Mouse (Mus musculus): ENCODE results near the gene Dnajc11. TPM values are rescaled to one million over a fixed set of nuclear protein-coding genes. Genes with fewer than 3 reads are reported as not detected.

Dnajc11 gene
- polyA plus RNA-seq, 1 experiment from 2014 or later = 61.1 TPM

DNA sequence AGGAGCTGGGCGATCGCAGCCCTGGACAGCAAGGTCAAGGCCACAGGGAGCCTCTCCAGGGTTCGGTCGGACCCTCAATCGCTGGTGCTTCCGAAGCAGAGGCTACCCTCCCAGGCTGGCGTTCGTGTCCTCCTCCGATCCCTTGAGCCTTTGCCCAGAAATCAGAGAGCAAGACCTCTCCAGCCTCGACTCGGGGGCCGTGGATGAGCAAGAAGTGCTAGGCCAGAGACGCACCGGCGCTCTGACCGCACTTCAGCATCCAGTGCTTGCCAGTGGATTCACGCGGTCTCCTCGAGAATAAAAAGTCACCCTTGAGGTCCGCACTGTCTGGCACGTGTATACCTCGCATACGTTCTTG is 703 bp downstream of the Dnajc11 start:
- Histone ChIP-seq H3K9ac (peak overlapping the region; percentile 99), H3K4me2 (peak overlapping the region; percentile 99), H3K9me3 (replicated peaks) (no peaks in the 10 kb centered on the region), H3K4me3 (peak overlapping the region; percentile 98), H3K36me3 (no peaks in the 10 kb centered on the region), H3K27ac (ENCODE audit: poor library complexity, severe bottlenecking) (no peak overlapping the region), H3K27me3 (replicated peaks) (no peaks in the 10 kb centered on the region), H3K4me1 (replicated peaks) (peaks cover 27% of the 10 kb centered on the region)
- WGBS = 2% methylated on average over 23 of the region's 23 CpGs
- ATAC-seq (ENCODE audit: insufficient number of reproducible peaks, low FRiP score) = no peak

DNA sequence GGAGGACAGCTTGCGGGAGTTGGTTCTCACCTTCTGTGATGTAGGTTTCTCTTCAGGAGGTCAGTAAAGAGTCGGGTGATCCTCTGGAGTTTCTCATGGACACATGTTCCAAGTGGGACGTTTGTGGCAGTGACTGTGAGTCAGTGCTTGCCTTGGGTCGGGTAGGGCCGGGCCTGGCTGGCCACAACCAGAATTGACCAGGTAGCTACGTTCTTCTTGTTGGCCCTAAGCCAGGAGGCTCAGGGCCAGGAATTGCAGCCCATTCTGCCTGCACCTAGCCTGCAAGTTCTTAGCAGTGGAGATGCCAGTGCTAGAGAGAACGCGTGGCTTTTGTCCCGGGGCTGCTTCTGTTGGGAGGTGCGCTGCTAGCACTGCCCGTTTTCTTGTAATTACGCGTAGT is 4.0 kb downstream of the Dnajc11 start:
- no peaks in the 10 kb centered on the region for H3K36me3 ChIP-seq
- 87% methylated on average over 13 of the region's 13 CpGs for WGBS
- no peak overlapping the region for H3K4me2 ChIP-seq
- H3K27me3 ChIP-seq (replicated peaks) = no peaks in the 10 kb centered on the region
- H3K9ac ChIP-seq = no peak overlapping the region
- H3K4me1 ChIP-seq (replicated peaks) = peaks cover 32% of the 10 kb centered on the region
- H3K9me3 ChIP-seq (replicated peaks) = no peaks in the 10 kb centered on the region
- no peak overlapping the region for H3K27ac ChIP-seq (ENCODE audit: poor library complexity, severe bottlenecking)
- no peak for ATAC-seq (ENCODE audit: insufficient number of reproducible peaks, low FRiP score)
- H3K4me3 ChIP-seq = no peak overlapping the region

DNA sequence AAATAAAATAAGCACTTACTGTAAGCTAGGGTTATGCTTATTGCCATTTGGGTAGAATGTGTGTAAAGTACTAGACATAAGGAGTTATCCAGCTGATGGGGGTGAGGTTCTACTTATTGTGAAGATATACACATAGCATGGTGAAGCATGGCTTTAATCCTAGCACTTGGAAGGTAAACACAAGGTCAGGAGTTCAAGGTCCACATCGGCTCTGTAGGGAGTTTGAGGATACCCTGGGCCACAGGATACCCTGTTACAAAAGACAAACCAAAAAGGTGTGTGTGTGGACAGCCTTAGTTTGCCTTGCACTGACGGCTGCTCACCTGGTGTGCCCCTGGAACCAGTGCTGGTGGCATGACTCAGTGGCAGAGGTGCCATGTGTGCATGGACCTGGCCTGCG is 4.6 kb downstream of the Dnajc11 start:
- Histone ChIP-seq H3K4me1 (replicated peaks) (peaks cover 31% of the 10 kb centered on the region), H3K9me3 (replicated peaks) (no peaks in the 10 kb centered on the region), H3K36me3 (no peaks in the 10 kb centered on the region), H3K27ac (ENCODE audit: poor library complexity, severe bottlenecking) (no peak overlapping the region), H3K27me3 (replicated peaks) (no peaks in the 10 kb centered on the region), H3K9ac (no peak overlapping the region), H3K4me2 (no peak overlapping the region), H3K4me3 (no peak overlapping the region)
- WGBS = 96% methylated on average over 3 of the region's 3 CpGs
- ATAC-seq (ENCODE audit: insufficient number of reproducible peaks, low FRiP score) = no peak

DNA sequence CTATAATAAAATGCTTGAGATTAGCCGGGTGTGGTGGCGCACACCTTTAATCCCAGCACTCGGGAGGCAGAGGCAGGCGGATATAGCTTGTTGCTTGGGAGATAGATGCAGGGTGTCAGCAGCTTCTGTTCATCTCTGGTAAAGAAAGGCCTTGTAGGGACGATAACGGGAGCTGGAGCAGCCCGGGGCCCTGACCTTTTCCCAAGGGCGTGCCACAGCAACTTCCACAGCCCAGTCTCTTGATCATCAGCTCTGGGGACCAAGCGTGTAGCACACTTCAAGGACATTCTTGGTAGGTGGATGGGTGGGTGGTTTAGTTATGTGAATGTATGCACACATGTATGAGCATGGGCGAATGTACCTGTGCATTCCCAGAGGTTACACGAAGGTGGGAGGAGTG is 12.7 kb downstream of the Dnajc11 start:
- H3K4me1 ChIP-seq (replicated peaks) = peaks cover 28% of the 10 kb centered on the region
- no peaks in the 10 kb centered on the region for H3K27me3 ChIP-seq (replicated peaks)
- 69% methylated on average over 11 of the region's 11 CpGs for WGBS
- no peak overlapping the region for H3K4me2 ChIP-seq
- ATAC-seq (ENCODE audit: insufficient number of reproducible peaks, low FRiP score) = no peak
- H3K27ac ChIP-seq (ENCODE audit: poor library complexity, severe bottlenecking) = no peak overlapping the region
- H3K9me3 ChIP-seq (replicated peaks) = no peaks in the 10 kb centered on the region
- H3K4me3 ChIP-seq = no peak overlapping the region
- peaks cover under 1% of the 10 kb centered on the region; the same call in 1 of the 2 replicates for H3K36me3 ChIP-seq
- H3K9ac ChIP-seq = no peak overlapping the region

DNA sequence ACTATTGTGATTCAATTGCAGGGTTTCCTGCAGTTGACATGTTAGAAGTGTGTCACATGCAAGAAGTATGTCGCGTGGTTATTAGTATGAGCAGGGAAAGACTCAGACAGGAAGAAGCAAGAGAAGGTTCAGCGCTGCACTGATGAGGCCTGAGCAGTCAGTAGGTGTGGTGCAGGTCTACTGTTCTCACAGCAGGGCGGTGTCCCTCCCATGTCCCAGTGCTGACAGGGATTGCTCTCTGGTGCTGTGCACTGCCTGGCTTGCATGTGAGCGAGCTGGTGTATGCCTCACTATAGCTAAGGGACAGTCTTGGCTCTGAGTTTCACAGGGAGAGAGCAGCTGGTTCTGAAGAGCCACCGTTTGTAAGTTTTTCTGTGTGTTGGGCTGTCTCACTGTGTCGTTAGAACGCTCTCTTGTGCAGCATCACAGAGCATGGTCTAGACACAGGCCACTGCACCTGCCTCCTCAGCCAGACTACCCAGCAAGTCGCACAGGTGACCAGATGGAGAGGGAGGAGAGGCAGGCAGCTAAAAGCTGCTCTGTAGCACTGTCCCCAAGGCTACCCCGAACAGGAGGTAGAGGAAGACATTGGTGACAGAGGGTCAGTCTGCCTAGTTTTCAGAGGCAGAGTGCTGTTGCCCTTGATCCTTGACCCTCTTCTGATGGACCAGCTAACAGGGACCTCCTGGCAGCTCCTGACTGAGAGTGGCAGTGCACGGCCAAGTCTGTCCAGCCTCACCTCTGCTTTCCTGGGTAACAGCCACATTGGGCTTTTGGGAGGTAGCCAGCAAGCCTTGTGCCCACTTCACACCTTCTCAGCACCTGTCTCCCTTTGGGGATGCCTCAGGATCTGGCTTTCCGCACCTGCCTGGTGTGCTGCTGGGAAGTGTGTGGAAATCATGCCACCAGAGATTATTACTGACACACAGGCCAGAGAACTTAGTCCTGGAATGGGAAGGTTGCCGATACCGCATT is 15.3 kb downstream of the Dnajc11 start:
- 0 out of 2 replicates have a peak overlapping the region, but pooled peaks have one; percentile 6 for H3K9ac ChIP-seq

DNA sequence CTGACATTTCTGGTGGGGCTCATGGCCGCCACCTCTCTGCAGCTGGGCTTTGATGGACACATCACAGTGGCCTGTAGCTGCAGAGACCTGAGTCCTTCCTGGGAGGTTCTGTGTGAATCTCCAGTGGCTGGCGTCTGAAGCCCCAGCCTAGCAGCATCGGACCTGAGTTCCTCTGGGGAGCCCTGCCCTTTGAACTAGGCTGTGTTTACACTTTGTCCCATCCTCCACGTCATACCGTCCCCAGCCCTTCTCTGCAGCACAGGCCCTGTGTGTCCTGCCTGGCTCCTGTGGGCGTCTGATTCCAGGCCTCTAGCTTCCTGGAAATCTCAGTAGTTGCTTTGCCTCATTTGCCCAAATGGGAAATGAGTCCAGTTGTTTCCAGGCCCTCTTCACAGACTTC is 19.7 kb downstream of the Dnajc11 start:
- H3K4me2 ChIP-seq = no peak overlapping the region
- peaks cover 63% of the 10 kb centered on the region for H3K36me3 ChIP-seq
- no peak overlapping the region for H3K4me3 ChIP-seq
- H3K27me3 ChIP-seq (replicated peaks) = no peaks in the 10 kb centered on the region
- no peaks in the 10 kb centered on the region for H3K9me3 ChIP-seq (replicated peaks)
- H3K27ac ChIP-seq (ENCODE audit: poor library complexity, severe bottlenecking) = no peak overlapping the region
- 83% methylated on average over 6 of the region's 6 CpGs for WGBS
- peaks cover 37% of the 10 kb centered on the region for H3K4me1 ChIP-seq (replicated peaks)
- H3K9ac ChIP-seq = no peak overlapping the region
- no peak for ATAC-seq (ENCODE audit: insufficient number of reproducible peaks, low FRiP score)

More for the DNA sequence above, 15.3 kb downstream of the Dnajc11 start:
- no peaks in the 10 kb centered on the region for H3K9me3 ChIP-seq (replicated peaks)
- no peak for ATAC-seq (ENCODE audit: insufficient number of reproducible peaks, low FRiP score)
- H3K4me3 ChIP-seq = no peak overlapping the region
- peaks cover 26% of the 10 kb centered on the region for H3K36me3 ChIP-seq
- WGBS = 76% methylated on average over 14 of the region's 14 CpGs
- H3K4me2 ChIP-seq = no peak overlapping the region
- H3K4me1 ChIP-seq (replicated peaks) = peaks cover 28% of the 10 kb centered on the region
- H3K27me3 ChIP-seq (replicated peaks) = no peaks in the 10 kb centered on the region
- peak overlapping the region; percentile 26; the same call in 1 of the 2 replicates for H3K27ac ChIP-seq (ENCODE audit: poor library complexity, severe bottlenecking)

DNA sequence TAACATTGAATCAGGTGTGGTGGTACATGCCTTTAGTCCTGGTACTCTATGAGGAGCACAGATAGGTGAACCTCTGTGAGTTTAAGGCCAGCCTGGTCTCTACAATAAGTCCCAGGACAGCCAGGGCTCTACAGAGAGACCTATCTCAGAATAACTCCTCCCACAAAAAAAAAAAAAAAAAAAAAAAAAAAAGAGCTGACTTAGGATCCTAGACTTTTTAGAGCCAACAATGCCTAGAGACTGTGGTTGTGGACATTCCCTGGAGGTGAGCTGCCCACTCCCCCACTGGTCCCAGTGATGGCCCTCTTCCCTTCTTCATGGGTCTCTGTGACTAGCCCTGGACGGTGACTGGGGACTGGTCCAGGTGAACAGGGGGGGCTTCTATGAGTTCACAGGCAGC is 22.3 kb downstream of the Dnajc11 start:
- H3K9me3 ChIP-seq (replicated peaks) = no peaks in the 10 kb centered on the region
- H3K9ac ChIP-seq = no peak overlapping the region
- H3K4me2 ChIP-seq = no peak overlapping the region
- 88% methylated on average over 1 of the region's 1 CpGs for WGBS
- peaks cover 82% of the 10 kb centered on the region for H3K36me3 ChIP-seq
- no peak for ATAC-seq (ENCODE audit: insufficient number of reproducible peaks, low FRiP score)
- H3K4me3 ChIP-seq = no peak overlapping the region
- no peak overlapping the region for H3K27ac ChIP-seq (ENCODE audit: poor library complexity, severe bottlenecking)
- no peaks in the 10 kb centered on the region for H3K27me3 ChIP-seq (replicated peaks)
- peaks cover 15% of the 10 kb centered on the region for H3K4me1 ChIP-seq (replicated peaks)

DNA sequence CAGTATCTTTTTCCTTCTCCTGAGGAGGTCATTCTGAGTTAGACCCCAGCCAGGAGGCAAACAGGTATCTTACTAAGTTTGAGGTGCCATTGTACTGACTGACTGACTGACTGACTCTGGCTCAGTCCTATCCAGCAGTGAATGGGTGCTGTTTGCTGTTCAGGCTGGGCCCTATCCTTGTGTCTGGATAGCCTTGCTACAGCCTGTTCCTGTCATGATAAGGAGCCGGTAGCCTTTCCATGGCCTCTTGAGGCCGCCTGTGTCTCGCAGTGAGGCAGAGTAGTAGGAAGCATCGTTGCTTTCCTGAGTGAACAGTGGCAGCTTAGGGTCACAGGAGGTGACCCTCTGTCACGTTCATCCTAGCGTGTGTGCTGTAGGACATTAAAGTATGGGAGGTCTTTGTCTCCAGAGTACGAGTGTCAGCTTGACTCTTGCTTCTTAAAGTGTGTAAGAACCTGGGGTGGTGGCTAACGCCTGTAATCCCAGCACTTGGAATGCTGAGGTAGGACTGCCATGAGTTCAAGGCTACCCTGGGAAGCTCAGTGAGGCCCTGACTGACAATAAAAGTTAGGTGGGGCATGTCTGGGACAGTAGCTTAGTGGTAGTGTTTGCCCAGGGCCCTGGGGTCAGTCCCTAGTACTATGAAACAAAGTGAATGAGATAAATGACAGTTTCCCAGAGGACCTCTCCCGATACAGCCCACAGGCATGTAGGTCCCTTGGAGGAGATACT is 24.3 kb downstream of the Dnajc11 start:
- H3K4me3 ChIP-seq = no peak overlapping the region
- no peak overlapping the region for H3K4me2 ChIP-seq
- ATAC-seq (ENCODE audit: insufficient number of reproducible peaks, low FRiP score) = 0 out of 2 replicates have a peak, but pooled peaks have one; percentile 40
- no peaks in the 10 kb centered on the region for H3K9me3 ChIP-seq (replicated peaks)
- H3K9ac ChIP-seq = no peak overlapping the region; the same call in 1 of the 2 replicates
- H3K27me3 ChIP-seq (replicated peaks) = no peaks in the 10 kb centered on the region
- peaks cover 15% of the 10 kb centered on the region for H3K4me1 ChIP-seq (replicated peaks)
- peaks cover 77% of the 10 kb centered on the region for H3K36me3 ChIP-seq
- H3K27ac ChIP-seq (ENCODE audit: poor library complexity, severe bottlenecking) = no peak overlapping the region; the same call in 1 of the 2 replicates
- WGBS = 41% methylated on average over 9 of the region's 9 CpGs

DNA sequence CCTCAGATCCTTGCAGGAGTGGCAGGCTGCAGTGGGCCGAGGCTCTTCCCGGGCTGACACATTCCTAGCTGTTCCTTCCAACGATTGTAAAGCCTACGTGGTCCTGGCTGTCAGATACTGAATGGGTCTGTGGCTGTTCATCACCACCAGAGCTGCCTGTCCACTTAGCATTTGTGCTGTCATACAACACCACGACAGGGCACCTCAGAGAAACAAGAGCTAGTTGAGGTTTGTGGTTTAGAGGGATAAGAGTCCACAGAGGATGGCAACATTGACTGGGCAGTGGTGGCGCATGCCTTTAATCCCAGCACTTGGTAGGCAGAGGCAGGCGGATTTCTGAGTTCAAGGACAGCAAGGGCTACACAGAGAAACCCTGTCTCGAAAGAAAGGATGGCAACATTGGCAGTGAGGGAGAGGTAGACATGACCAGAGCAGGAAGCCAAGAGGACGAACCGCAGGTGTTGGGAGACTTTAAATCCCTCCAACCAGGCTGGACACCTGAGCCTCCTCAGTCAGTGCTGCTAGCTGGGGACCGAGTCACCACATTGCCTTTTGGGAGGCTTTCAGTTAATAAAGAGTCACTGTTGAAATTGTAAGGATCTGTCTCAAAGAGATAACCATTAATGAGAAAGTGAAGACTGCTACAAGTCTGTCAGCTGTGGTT is 26.5 kb downstream of the Dnajc11 start:
- peak overlapping the region; percentile 24; the same call in 1 of the 2 replicates for H3K27ac ChIP-seq (ENCODE audit: poor library complexity, severe bottlenecking)
- peaks cover 77% of the 10 kb centered on the region for H3K36me3 ChIP-seq
- no peak for ATAC-seq (ENCODE audit: insufficient number of reproducible peaks, low FRiP score)
- peaks cover 15% of the 10 kb centered on the region for H3K4me1 ChIP-seq (replicated peaks)
- H3K9ac ChIP-seq = no peak overlapping the region
- no peaks in the 10 kb centered on the region for H3K9me3 ChIP-seq (replicated peaks)
- no peak overlapping the region for H3K4me2 ChIP-seq
- whole genome bisulfite sequencing = 82% methylated on average over 11 of the region's 11 CpGs
- no peaks in the 10 kb centered on the region for H3K27me3 ChIP-seq (replicated peaks)
- H3K4me3 ChIP-seq = no peak overlapping the region

DNA sequence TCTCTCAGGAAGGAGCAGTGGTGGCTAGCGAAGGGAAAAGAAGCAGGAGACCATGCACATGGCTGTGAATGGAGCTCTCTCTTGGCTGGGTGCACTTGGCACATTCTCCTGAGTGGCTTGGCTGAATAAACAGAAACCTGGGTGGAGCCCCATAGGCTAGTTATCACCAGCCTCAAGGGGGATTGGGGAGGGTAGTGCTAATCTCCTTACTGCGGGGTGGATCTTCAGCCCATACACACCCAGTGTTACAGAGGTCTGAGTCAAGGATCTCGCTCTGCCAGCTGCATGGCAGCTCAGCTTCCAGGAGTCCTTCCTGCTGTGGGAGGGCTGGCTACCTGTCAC is 27.0 kb downstream of the Dnajc11 start:
- Histone ChIP-seq H3K9ac (no peak overlapping the region), H3K9me3 (replicated peaks) (no peaks in the 10 kb centered on the region), H3K4me3 (no peak overlapping the region), H3K27ac (ENCODE audit: poor library complexity, severe bottlenecking) (peak overlapping the region; percentile 24; the same call in 1 of the 2 replicates), H3K4me2 (no peak overlapping the region), H3K4me1 (replicated peaks) (peaks cover 15% of the 10 kb centered on the region), H3K36me3 (peaks cover 79% of the 10 kb centered on the region), H3K27me3 (replicated peaks) (no peaks in the 10 kb centered on the region)
- WGBS = 56% methylated on average over 3 of the region's 3 CpGs
- ATAC-seq (ENCODE audit: insufficient number of reproducible peaks, low FRiP score) = peak; percentile 94

DNA sequence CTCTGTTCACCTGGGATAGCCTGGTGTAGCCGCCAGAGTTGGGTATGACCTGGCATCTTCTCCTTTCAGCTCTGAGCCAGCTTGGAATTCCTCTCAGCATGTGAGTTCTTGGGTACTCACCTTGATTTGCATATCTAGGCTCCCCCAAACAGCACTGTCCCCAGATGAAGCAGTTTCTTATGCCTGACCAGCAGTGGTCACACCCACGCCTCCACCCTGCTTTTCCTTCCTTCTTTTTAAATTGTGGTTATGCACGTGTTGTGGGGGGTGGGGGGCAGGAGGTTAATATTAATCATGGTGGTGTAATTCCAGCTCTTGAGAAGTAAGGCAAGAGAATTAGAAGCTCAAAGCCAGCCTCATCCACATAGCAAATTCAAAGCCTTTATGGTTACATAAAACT is 29.3 kb downstream of the Dnajc11 start:
- Histone ChIP-seq H3K27ac (ENCODE audit: poor library complexity, severe bottlenecking) (no peak overlapping the region), H3K4me2 (no peak overlapping the region), H3K4me1 (replicated peaks) (peaks cover 5% of the 10 kb centered on the region), H3K9ac (no peak overlapping the region), H3K36me3 (peaks cover 70% of the 10 kb centered on the region), H3K27me3 (replicated peaks) (no peaks in the 10 kb centered on the region), H3K4me3 (no peak overlapping the region), H3K9me3 (replicated peaks) (no peaks in the 10 kb centered on the region)
- no peak for ATAC-seq (ENCODE audit: insufficient number of reproducible peaks, low FRiP score)
- WGBS = 80% methylated on average over 3 of the region's 3 CpGs

All from heart, embryonic 12.5 days (tissue).